In genomic region chr3:80208028-80208427, GRCm38 (mm10) we compare ENCODE assay signal across 15 mouse cellular contexts.
"Had no signal": no experiment of that assay in that cellular context is flagged by ENCODE, and none has a peak within 500 bp of the region (broad histone marks: within the 10 kb centered on the region; RNA-seq: fewer than 3 reads in every experiment).

No protein-coding gene starts in this region.

- H3K9me3 ChIP-seq: liver, embryonic 13.5 days; neural tube, embryonic 12.5 days; neural tube, embryonic 15.5 days; stomach, embryonic 15.5 days had no signal

- H3K27me3 ChIP-seq: liver, embryonic 13.5 days; neural tube, embryonic 12.5 days; neural tube, embryonic 15.5 days; stomach, embryonic 15.5 days had no signal

- H3K4me3 ChIP-seq: liver, embryonic 13.5 days; neural tube, embryonic 12.5 days; neural tube, embryonic 15.5 days; stomach, embryonic 15.5 days had no signal

- H3K4me2 ChIP-seq: liver, embryonic 13.5 days; neural tube, embryonic 12.5 days; neural tube, embryonic 15.5 days; stomach, embryonic 15.5 days had no signal

- ATAC-seq: intestine, postnatal 0 days had no signal

- H3K36me3 ChIP-seq: liver, embryonic 13.5 days; neural tube, embryonic 12.5 days; neural tube, embryonic 15.5 days; stomach, embryonic 15.5 days had no signal

- H3K4me1 ChIP-seq: liver, embryonic 13.5 days; neural tube, embryonic 12.5 days; stomach, embryonic 15.5 days had no signal

- DNase-seq: kidney, adult 2 months; kidney, postnatal 25 days; liver, embryonic 13.5 days; lung, adult 2 months; lung, postnatal 14 days; lung, postnatal 4 days; right cerebral cortex, adult 18-20 months; right cerebral cortex, postnatal 14 days; spleen, adult 18-20 months; thymus, postnatal 4 days had no signal

- H3K9ac ChIP-seq: liver, embryonic 13.5 days; neural tube, embryonic 12.5 days; neural tube, embryonic 15.5 days; stomach, embryonic 15.5 days had no signal

- H3K27ac ChIP-seq: kidney, postnatal 0 days; liver, embryonic 13.5 days; neural tube, embryonic 12.5 days; neural tube, embryonic 15.5 days; stomach, embryonic 15.5 days had no signal
